Mouse (Mus musculus): ENCODE data around the gene Mgat4b. TPM values are rescaled to one million over a fixed set of nuclear protein-coding genes. Genes with fewer than 3 reads are reported as not detected.

The Mgat4b gene
- total RNA-seq, 2 experiments from 2014 or later: 144 to 146 TPM

- no peak for DNase-seq (ENCODE audit: extremely low spot score in 1 of 2, low spot score in 2 of 2)
These were observed 12.0 kb downstream of the Mgat4b start for GRCm38 (mm10) chr11:50222559-50223276.

DNA sequence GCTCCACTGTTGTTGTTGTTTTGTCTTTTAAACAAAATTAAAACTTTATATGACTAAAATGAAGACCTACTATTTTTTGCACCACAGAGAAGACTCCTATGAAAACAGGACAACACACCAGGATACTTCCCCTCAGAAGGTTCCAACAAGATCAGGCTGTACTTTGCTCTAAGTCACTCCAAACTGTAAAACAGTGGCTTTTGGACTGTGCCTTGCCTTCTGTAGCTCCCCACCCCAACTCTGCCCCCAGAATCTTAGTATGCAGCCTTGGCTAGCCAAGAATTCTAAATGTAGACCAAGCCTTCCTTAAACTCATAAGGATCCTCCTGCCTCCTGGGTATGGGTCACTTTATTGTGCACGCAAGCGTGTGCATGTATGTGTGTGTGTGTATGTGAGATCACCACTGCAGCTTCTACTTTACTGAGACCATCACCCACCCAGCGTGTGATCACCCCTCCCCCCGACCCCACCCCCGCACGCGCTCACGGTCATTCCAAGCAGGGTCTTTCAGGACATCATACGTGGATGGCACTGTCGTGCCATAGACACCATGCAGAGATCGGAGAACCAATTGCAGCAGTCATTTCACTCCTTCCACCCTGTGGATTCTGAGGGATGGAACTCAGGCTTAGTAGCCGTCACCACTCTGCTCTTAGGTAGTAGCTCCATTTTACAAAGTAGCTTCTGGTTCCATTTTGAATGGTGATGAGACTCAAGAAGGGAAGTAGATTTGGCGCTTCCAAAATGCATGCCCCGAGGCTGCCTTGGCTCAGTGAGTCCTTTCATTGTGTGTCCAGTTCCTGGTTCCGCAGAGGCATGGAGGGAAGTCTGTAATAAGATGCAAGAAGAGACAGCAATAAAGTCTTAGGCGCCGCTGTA is 13.3 kb downstream of the Mgat4b start:
- intact Hi-C loops (cut with DNase I): no loop called here
- peak in 1 of 2 experiments; percentile 21 for DNase-seq (ENCODE audit: extremely low spot score in 1 of 2, low spot score in 2 of 2)

More at GRCm38 (mm10) chr11:50222559-50223276, 12.0 kb downstream of the Mgat4b start:
- intact Hi-C loops (cut with DNase I): no loop called here

DNA sequence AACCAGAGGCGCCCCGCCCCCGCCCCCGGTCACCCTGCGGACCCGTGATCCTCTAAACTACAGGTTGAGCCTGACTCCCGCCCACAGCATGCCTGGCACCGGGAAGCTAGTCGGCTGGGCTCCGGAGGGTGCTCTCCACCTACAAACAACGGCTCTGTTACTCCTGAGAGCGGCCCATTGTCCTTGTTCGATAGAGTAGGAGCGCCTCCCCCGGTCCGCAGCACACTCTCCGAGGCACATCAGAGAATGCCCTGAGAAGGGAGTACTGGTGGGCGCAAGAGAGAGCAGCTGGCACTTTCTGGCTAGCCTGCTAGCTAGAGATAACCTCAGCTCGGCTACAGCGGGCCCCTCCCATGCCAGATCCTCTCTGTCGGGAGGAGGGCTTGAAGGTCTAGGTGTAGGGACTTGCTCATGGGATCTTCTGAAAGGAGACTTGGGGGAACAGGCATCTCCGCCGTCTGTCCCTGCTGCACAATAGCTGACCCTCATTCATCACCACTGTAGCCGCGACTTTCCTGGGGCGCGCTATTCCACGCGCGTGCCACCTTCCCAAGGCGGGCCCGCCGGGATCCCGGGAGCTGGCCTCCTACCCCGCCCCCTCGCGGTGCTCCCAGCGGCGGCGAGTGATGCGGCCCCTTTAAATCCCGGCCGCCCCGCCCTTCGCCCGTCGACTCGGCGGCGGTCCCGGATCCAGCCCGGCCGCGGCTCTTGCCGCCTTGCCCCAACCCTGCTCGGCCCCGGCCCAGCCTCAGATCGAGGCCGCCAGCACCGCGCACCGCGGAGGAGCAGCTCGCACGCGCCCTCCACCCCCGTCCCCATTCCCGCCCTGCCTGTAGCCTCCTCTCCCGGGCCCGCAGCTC is 14.2 kb downstream of the Mgat4b start:
- intact Hi-C loops (cut with DNase I): no loop called here

DNA sequence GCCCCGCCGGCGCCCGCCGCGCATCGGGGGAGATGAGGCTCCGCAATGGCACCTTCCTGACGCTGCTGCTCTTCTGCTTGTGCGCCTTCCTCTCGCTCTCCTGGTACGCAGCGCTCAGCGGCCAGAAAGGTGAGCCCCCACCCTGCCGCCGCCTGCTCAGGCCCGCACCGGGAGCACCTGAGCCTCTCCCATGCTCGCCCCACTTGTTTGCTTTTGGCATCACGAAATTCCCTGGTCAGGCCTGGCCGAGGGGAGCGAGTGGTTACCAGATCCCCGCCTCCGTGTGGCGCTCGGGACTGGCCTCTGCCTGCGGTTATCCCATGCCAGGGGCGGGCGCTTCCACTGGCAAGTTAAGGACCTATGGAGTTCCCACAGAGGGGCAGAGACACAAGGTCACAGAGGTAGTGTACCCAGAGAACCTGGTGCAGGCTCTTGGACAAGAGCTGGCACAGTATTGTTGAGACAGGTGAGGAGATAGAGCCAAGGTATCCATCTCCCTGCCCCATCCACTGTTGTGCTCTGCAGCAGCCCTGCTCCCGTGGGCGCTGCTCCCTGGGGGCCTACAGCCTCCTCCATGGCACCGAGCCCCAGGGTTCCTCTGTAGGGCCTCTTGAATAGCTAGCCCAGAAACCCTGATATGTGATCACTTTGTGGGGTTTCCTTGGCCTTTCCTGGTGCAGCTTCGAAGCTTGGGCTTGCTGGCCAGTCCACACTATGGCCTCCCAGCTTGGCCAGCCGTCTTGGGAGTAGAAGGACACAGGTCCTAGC is 15.1 kb downstream of the Mgat4b start:
- peak in 1 of 2 experiments; percentile 65 for DNase-seq (ENCODE audit: extremely low spot score in 1 of 2, low spot score in 2 of 2)
- intact Hi-C loops (cut with DNase I): no loop called here

More for the DNA sequence above, 14.2 kb downstream of the Mgat4b start:
- DNase-seq (ENCODE audit: extremely low spot score in 1 of 2, low spot score in 2 of 2): peak; percentile 69 to 92

DNA sequence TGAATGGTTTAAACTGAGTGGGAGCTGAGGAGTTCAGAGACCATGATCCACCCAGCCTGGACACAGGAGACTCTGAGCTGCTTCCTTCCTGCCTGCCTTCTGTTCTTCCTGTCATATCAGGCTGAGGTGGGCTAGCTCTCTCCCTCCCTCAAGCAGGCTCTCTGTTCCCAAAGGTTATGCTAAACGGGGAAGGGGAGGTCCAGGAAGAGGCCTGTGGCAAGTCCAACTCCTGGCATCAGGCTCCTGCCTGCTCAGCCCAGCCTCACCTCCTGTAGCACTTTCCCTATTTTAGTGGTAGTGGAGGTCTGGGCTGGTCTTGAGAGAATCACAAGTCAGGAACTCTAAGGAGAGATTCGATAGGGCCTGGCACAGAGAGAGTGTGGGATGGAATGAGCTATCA is 15.7 kb downstream of the Mgat4b start:
- DNase-seq (ENCODE audit: extremely low spot score in 1 of 2, low spot score in 2 of 2): peak in 1 of 2 experiments; percentile 18
- intact Hi-C loops (cut with DNase I): no loop called here

GRCm38 (mm10) chr11:50227226-50227625 is 16.5 kb downstream of the Mgat4b start:
- intact Hi-C loops (cut with DNase I): no loop called here
- DNase-seq (ENCODE audit: extremely low spot score in 1 of 2, low spot score in 2 of 2): peak in 1 of 2 experiments; percentile 43

DNA sequence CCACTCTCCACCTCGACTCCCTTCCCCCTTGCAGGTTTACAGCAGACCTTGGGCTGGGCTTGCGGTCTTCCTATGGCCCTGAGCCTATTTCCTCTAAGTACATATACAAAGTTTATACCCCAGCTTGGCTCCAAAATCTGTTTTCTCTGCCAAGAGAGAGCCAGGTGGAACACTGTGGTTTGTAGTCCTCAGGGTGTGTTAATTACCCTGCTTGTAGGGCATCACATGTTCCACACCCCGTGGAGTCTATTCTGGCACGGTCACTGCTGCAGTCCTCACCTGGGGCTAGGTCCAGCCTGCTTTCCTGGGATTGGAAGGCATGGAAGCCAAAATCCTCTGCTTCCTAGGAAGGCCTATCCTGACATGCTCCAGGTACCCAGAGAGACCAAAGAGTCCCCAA is 17.0 kb downstream of the Mgat4b start:
- DNase-seq (ENCODE audit: extremely low spot score in 1 of 2, low spot score in 2 of 2): no peak
- intact Hi-C loops (cut with DNase I): no loop called here

- DNase-seq (ENCODE audit: extremely low spot score in 1 of 2, low spot score in 2 of 2): no peak
These were observed 18.1 kb downstream of the Mgat4b start for GRCm38 (mm10) chr11:50228772-50229171.

GRCm38 (mm10) chr11:50229252-50229910 is 18.7 kb downstream of the Mgat4b start:
- no peak for DNase-seq (ENCODE audit: extremely low spot score in 1 of 2, low spot score in 2 of 2)
- intact Hi-C loops (cut with DNase I): no loop called here

More at GRCm38 (mm10) chr11:50228772-50229171, 18.1 kb downstream of the Mgat4b start:
- intact Hi-C loops (cut with DNase I): no loop called here

- peak in 1 of 2 experiments; percentile 46 for DNase-seq (ENCODE audit: extremely low spot score in 1 of 2, low spot score in 2 of 2)
- intact Hi-C loops (cut with DNase I): loop anchor here (5.0 kb wide), 1 partner anchor 62 kb away; the partner anchor contains the start of gene Maml1
These were observed 20.0 kb downstream of the Mgat4b start for GRCm38 (mm10) chr11:50230481-50231304.

GRCm38 (mm10) chr11:50231411-50231810 is 20.7 kb downstream of the Mgat4b start:
- peak in 1 of 2 experiments; percentile 61 for DNase-seq (ENCODE audit: extremely low spot score in 1 of 2, low spot score in 2 of 2)
- intact Hi-C loops (cut with DNase I): loop anchor here (5.0 kb wide), 1 partner anchor 61 kb away; the partner anchor contains the start of gene Maml1

GRCm38 (mm10) chr11:50233022-50233421 is 22.3 kb downstream of the Mgat4b start:
- no peak for DNase-seq (ENCODE audit: extremely low spot score in 1 of 2, low spot score in 2 of 2)

GRCm38 (mm10) chr11:50233993-50234392 is 23.3 kb downstream of the Mgat4b start:
- intact Hi-C loops (cut with DNase I): loop anchor here (5.0 kb wide), 1 partner anchor 58 kb away; the partner anchor contains the start of gene Maml1
- no peak for DNase-seq (ENCODE audit: extremely low spot score in 1 of 2, low spot score in 2 of 2)

More at GRCm38 (mm10) chr11:50233022-50233421, 22.3 kb downstream of the Mgat4b start:
- intact Hi-C loops (cut with DNase I): loop anchor here (5.0 kb wide), 1 partner anchor 59 kb away; the partner anchor contains the start of gene Maml1

GRCm38 (mm10) chr11:50234606-50235005 is 23.9 kb downstream of the Mgat4b start:
- DNase-seq (ENCODE audit: extremely low spot score in 1 of 2, low spot score in 2 of 2): no peak
- intact Hi-C loops (cut with DNase I): loop anchor here (5.0 kb wide), 1 partner anchor 58 kb away; the partner anchor contains the start of gene Maml1

DNA sequence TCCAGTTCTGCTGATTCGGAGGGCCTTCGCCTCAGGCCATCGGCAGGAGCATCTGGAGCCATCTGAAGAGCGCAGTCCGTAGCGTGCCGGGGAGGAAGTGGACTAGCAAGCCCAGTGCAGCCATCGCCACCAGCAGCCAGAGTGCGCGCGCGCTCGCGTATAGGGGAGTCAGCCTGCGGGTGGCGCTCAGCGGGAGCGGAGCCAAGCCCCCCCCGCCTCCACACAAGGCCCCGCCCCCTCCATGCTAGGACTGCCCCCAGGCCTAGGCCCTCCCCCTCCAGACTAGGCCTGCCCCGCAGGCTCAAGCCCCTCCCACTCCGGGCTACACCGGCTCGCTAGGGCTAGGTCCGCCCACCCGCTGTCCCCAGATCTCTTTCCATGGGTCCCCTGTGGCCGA is 25.8 kb downstream of the Mgat4b start:
- intact Hi-C loops (cut with DNase I): no loop called here
- peak; percentile 75 to 93 for DNase-seq (ENCODE audit: extremely low spot score in 1 of 2, low spot score in 2 of 2)

Data from left cerebral cortex, postnatal 10 days (tissue).